Mouse (Mus musculus): ENCODE results near the gene Elmo1. TPM values are rescaled to one million over a fixed set of nuclear protein-coding genes. Genes with fewer than 3 reads are reported as not detected.

The Elmo1 gene
- polyA plus RNA-seq, 1 experiment, result 56.1 TPM

DNA sequence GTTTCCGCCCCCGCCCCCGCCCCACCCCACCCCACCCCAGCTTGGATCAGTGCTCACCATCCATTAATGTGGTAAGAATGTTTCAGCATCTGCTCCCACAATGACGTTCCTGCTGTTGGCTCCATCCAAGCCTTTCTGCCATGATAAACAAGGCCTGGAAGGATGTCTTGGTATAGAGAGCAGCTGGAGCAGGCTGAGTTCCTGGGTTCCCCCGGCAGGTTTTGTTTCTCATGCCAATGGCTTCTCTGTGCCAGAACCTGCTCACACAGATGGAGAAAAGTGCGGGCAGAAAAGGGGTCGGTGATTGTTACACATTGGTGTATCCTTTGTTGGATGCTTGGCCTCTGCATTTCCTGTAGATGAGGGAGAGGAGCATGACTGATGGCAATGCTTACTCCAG is 240.6 kb downstream of the Elmo1 start:
- no peak for TF ChIP-seq CTCF (IDR thresholded peaks at IDR 0.05; ENCODE audit: extremely low read depth, insufficient read depth, low read length)
- H3K4me3 ChIP-seq (ENCODE audit: insufficient read depth, low read length), result no peak overlapping the region
- H3K27ac ChIP-seq (ENCODE audit: insufficient read depth, low read length), result no peak overlapping the region
- no peaks in the 10 kb centered on the region for H3K4me1 ChIP-seq (ENCODE audit: control insufficient read depth, insufficient read depth, low read length)

DNA sequence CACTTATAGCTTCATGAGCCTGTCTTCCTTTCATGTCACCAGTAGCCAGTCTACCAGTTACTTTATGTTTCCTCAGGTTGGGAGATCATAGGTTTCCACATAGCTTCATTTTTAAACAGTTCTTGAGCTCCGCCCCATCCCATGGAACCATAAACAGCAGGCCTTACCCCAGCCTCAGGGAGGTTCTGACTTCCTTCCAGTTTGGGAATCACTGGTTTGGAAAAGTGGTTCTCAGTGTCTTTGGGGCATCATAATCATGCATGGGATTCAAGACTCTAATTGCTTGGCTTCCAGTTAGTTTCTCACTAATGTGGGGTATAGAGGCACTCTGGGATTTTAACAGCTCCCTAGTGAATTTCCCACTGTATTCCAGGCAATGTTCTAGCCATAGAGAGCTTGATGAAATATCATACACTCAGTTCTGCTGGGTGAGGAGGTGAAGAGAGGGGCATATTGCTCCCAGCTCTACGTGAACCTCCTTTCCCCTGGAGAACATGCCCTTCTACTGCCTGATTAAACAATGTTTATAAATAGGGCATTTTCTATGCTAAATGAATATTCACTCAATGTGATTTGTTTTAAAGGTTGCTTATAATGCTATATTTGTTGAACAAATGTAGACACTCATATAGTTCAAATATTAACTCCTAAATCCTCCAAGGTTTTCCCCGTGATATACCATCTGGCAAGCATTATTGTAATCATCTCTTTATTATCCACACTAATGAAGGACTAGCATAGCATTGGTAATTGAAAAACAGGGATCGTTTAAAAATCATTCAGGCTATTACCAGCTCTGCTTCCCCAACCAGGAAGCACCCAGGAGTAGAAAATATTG is 244.9 kb downstream of the Elmo1 start:
- H3K27ac ChIP-seq (ENCODE audit: insufficient read depth, low read length), result no peak overlapping the region
- TF ChIP-seq CTCF (IDR thresholded peaks at IDR 0.05; ENCODE audit: extremely low read depth, insufficient read depth, low read length) (no peak), POLR2A (IDR thresholded peaks at IDR 0.05; ENCODE audit: extremely low read depth, insufficient read depth, low read length) (no peak)
- no peaks in the 10 kb centered on the region for H3K4me1 ChIP-seq (ENCODE audit: control insufficient read depth, insufficient read depth, low read length)
- H3K4me3 ChIP-seq (ENCODE audit: insufficient read depth, low read length), result no peak overlapping the region

DNA sequence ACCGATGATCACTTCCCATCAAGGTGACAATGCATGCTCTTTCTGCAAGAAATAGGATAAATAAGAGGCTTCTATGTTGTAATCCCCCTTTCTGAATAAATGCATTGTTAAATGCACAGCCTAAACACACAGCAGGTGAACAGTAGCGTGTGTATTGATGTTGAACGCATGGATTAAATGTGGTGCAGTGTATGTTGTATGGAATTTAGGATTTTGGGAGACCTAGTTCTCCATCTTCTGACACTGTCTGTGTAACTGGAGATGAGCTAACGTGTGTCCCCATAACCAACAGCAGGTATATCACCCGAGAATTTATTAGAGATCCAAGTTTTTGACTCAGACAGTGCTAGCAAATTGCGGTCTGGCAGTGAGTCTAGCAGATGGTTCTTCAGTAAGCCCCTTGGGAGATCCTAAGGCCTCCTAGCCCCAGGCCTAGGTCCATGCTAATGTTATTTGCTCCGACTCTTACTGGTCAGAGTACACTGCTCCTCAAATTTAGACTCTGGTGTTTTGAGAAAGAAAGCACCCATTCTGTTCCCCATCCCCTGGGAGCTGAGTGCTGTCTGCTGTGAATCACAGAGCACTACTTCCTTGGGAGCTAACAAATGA is 245.6 kb downstream of the Elmo1 start:
- no peak overlapping the region for H3K27ac ChIP-seq (ENCODE audit: insufficient read depth, low read length)
- no peak overlapping the region for H3K4me3 ChIP-seq (ENCODE audit: insufficient read depth, low read length)
- TF ChIP-seq POLR2A (IDR thresholded peaks at IDR 0.05; ENCODE audit: extremely low read depth, insufficient read depth, low read length) (no peak), CTCF (IDR thresholded peaks at IDR 0.05; ENCODE audit: extremely low read depth, insufficient read depth, low read length) (no peak)
- H3K4me1 ChIP-seq (ENCODE audit: control insufficient read depth, insufficient read depth, low read length), result no peaks in the 10 kb centered on the region

DNA sequence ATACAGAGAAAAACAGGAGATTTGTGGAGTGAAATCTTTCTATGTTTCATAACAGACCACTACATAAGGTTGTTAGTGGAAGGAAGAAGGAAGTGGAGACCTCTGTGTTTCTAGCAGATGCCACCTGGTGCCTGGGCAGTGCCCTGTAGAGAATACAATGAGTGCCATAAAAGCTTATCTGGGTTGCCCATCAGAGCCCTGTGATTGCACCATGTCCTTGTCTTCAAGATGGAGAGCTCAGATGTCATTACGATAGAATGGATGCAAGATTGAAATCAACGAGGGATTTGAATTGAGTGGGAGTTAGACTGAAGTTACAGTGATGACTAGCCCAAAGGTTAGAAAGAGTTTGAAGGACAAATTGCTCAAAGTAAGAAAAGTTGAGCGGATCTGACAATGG is 252.5 kb downstream of the Elmo1 start:
- H3K4me3 ChIP-seq (ENCODE audit: insufficient read depth, low read length), result no peak overlapping the region
- no peaks in the 10 kb centered on the region for H3K4me1 ChIP-seq (ENCODE audit: control insufficient read depth, insufficient read depth, low read length)
- no peak overlapping the region for H3K27ac ChIP-seq (ENCODE audit: insufficient read depth, low read length)
- TF ChIP-seq CTCF (IDR thresholded peaks at IDR 0.05; ENCODE audit: extremely low read depth, insufficient read depth, low read length) (no peak), POLR2A (IDR thresholded peaks at IDR 0.05; ENCODE audit: extremely low read depth, insufficient read depth, low read length) (no peak)

DNA sequence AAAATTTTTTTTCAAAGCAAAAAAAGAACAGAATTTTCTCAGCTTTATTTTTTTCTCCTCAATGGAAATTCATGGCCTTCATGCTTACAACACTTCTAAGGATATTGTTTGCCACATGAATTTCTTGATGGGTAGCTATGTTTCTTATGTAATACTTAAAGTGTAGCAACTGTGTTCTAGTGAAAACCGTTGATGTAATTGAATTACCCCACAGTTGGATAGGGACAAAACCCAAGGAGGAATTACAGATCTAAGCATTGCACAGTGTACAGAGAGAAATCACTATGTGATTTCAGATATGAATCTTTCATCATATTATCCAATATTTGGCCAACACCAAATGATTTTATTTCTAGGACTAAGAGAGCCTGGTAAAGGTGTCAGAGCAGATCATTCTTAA is 259.4 kb downstream of the Elmo1 start:
- H3K4me1 ChIP-seq (ENCODE audit: control insufficient read depth, insufficient read depth, low read length), result no peaks in the 10 kb centered on the region
- no peak overlapping the region for H3K4me3 ChIP-seq (ENCODE audit: insufficient read depth, low read length)
- H3K27ac ChIP-seq (ENCODE audit: insufficient read depth, low read length), result no peak overlapping the region
- TF ChIP-seq CTCF (IDR thresholded peaks at IDR 0.05; ENCODE audit: extremely low read depth, insufficient read depth, low read length) (no peak), POLR2A (IDR thresholded peaks at IDR 0.05; ENCODE audit: extremely low read depth, insufficient read depth, low read length) (no peak)

DNA sequence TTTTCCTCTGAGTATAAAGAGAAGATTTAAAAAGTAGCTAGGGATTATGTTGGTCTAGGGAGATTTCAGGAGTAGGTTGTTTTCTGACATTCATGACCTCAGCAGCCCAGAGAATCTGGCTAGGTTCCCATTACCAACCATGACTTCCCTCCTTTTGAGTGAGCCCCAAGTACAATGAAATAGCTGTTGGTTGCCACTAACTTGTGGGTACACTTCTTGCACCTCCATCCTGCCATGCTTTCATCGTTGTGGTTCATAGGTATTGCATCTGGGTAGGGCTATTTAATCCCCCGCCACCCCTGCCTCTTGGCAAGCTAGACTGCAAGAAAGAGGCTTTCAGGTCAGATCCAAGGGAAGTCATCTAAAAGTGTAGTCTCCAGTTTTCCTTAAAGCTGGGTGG is 262.2 kb downstream of the Elmo1 start:
- Histone ChIP-seq H3K4me1 (ENCODE audit: control insufficient read depth, insufficient read depth, low read length) (no peaks in the 10 kb centered on the region), H3K27ac (ENCODE audit: insufficient read depth, low read length) (no peak overlapping the region), H3K4me3 (ENCODE audit: insufficient read depth, low read length) (no peak overlapping the region)
- no peak for TF ChIP-seq POLR2A (IDR thresholded peaks at IDR 0.05; ENCODE audit: extremely low read depth, insufficient read depth, low read length)
- no peak for TF ChIP-seq CTCF (IDR thresholded peaks at IDR 0.05; ENCODE audit: extremely low read depth, insufficient read depth, low read length)

DNA sequence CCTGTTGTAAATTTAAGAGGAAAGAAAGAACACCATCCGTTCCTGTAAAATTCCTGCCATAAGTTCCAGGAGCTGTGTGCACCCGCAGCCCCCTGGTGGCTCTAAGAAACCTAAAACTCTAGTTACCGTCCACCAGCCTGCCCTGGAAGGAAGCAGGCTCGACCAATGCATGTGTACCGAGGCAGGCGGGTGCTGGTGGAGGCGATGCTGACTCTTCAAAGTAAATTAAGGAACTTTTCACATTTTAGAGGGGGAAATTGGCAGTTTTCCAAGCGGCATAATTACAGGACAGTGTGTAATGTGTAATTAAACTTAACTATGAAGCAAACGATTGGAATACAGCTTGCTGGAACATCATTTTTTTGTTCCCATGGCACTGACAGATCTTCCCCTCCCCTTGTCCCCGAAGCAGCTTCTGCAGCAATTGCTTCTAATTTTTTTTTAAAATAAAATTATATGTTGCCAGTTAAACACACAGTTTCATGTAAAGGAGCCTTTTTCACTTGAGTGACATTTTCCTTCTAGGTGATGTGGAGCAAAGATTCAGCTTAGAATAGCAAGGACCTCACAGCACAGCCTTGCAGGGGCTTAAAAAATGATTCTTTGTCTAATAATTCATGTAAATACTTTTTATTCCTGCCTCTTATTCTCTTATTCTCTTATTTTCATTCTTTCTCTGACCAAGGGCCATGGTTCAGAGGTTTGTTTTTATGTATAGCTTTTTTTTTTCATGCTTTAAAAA is 263.6 kb downstream of the Elmo1 start:
- H3K4me1 ChIP-seq (ENCODE audit: control insufficient read depth, insufficient read depth, low read length), result no peaks in the 10 kb centered on the region
- H3K4me3 ChIP-seq (ENCODE audit: insufficient read depth, low read length), result no peak overlapping the region
- peak; percentile 8; the same call in 1 of the 2 replicates for TF ChIP-seq CTCF (IDR thresholded peaks at IDR 0.05; ENCODE audit: extremely low read depth, insufficient read depth, low read length)
- no peak for TF ChIP-seq POLR2A (IDR thresholded peaks at IDR 0.05; ENCODE audit: extremely low read depth, insufficient read depth, low read length)
- H3K27ac ChIP-seq (ENCODE audit: insufficient read depth, low read length), result no peak overlapping the region

DNA sequence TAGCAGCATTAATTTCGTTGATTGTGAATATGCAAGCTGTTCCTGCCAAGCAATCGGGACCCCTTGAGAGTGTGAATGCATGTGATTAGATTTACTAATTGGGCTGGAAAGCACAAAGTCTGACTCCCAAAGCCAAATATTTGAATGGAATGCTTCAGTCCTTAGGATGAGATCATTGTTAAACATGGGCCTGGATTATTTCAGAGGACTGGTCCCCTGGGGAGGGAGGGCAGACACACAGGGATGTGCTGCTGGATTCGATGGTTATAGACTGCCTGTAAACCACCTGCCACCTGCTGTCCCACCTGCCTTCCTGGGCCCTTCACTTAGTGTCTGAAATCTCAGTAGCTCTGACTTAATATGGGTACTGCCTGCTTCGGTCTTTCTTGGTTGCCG is 264.2 kb downstream of the Elmo1 start:
- Histone ChIP-seq H3K4me1 (ENCODE audit: control insufficient read depth, insufficient read depth, low read length) (no peaks in the 10 kb centered on the region), H3K4me3 (ENCODE audit: insufficient read depth, low read length) (no peak overlapping the region), H3K27ac (ENCODE audit: insufficient read depth, low read length) (no peak overlapping the region)
- TF ChIP-seq POLR2A (IDR thresholded peaks at IDR 0.05; ENCODE audit: extremely low read depth, insufficient read depth, low read length), result no peak
- no peak for TF ChIP-seq CTCF (IDR thresholded peaks at IDR 0.05; ENCODE audit: extremely low read depth, insufficient read depth, low read length)

DNA sequence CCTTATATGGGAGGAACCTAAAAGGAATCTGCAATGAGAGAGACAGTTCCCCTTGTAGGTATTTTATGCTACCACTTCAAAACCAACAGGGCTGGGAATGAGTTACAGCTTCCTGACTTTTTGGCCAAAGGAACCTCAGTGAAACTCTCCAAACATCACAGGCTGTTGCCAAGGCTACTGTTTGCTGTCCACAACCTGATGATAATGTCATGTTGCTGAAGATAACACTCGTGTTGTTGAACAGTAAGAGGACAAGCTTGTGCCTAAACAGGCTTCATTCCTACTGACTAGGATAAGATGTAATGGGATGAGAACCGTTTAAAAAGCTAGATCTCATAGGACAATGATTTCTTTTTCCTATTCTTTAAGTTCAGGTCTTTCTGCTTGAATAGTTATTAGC is 272.1 kb downstream of the Elmo1 start:
- no peak overlapping the region for H3K4me3 ChIP-seq (ENCODE audit: insufficient read depth, low read length)
- no peak for TF ChIP-seq CTCF (IDR thresholded peaks at IDR 0.05; ENCODE audit: extremely low read depth, insufficient read depth, low read length)
- TF ChIP-seq POLR2A (IDR thresholded peaks at IDR 0.05; ENCODE audit: extremely low read depth, insufficient read depth, low read length), result no peak

More for the DNA sequence above, 272.1 kb downstream of the Elmo1 start:
- Histone ChIP-seq H3K4me1 (ENCODE audit: control insufficient read depth, insufficient read depth, low read length) (no peaks in the 10 kb centered on the region), H3K27ac (ENCODE audit: insufficient read depth, low read length) (no peak overlapping the region)

All from cortical plate, adult 2 months (tissue).